Mouse (Mus musculus): ENCODE results near the gene Rps4x. TPM values are rescaled to one million over a fixed set of nuclear protein-coding genes. Genes with fewer than 3 reads are reported as not detected.

Rps4x gene
- polyA plus RNA-seq, 1 experiment from 2014 or later: 660 TPM

- no peak for ATAC-seq (ENCODE audit: insufficient number of reproducible peaks, insufficient read depth, low FRiP score, low TSS enrichment)
- H3K9me3 ChIP-seq: no peaks in the 10 kb centered on the region
- no peak overlapping the region for H3K4me3 ChIP-seq
- H3K27ac ChIP-seq: 0 out of 2 replicates have a peak overlapping the region, but pooled peaks have one; percentile 30
- H3K9ac ChIP-seq: no peak overlapping the region
- no peaks in the 10 kb centered on the region for H3K36me3 ChIP-seq
- 34% methylated on average over 6 of the region's 6 CpGs for WGBS
- no peaks in the 10 kb centered on the region for H3K4me1 ChIP-seq
- no peak overlapping the region for H3K4me2 ChIP-seq (replicated peaks)
- 0 out of 2 replicates have a peak, but pooled peaks cover 9% of the 10 kb centered on the region for H3K27me3 ChIP-seq
Measured at GRCm38 (mm10) chrX:102166986-102167385, 22.2 kb downstream of the Rps4x start.

DNA sequence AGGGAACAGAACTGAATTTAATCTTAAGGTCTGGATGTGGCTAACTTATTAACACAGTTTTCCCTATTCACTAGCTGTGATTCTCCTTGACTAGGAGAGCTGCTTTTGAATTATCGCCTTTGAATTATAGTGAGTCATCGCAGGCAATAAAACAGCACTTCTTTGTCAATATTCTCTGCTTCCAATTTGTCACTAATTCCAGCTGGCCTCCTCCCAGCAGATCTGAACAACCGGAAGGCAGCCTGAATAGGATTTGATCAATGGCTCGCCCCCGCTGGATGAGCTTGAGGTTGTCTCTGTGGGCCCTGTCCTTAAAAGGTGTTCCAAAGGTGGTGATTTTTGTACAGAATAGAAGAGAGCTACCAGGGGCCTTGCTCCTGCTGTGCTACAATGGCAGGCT lies 22.7 kb downstream of the Rps4x start:
- 0 out of 2 replicates have a peak overlapping the region, but pooled peaks have one; percentile 30 for H3K27ac ChIP-seq
- H3K36me3 ChIP-seq: no peaks in the 10 kb centered on the region
- no peaks in the 10 kb centered on the region for H3K9me3 ChIP-seq
- H3K4me2 ChIP-seq (replicated peaks): no peak overlapping the region
- WGBS: 31% methylated on average over 5 of the region's 5 CpGs
- no peak overlapping the region for H3K9ac ChIP-seq
- H3K4me3 ChIP-seq: no peak overlapping the region
- no peak for ATAC-seq (ENCODE audit: insufficient number of reproducible peaks, insufficient read depth, low FRiP score, low TSS enrichment)
- H3K27me3 ChIP-seq: 0 out of 2 replicates have a peak, but pooled peaks cover 9% of the 10 kb centered on the region
- H3K4me1 ChIP-seq: no peaks in the 10 kb centered on the region

- no peaks in the 10 kb centered on the region for H3K4me1 ChIP-seq
- no peak for ATAC-seq (ENCODE audit: insufficient number of reproducible peaks, insufficient read depth, low FRiP score, low TSS enrichment)
- H3K4me3 ChIP-seq: no peak overlapping the region
- H3K27ac ChIP-seq: no peak overlapping the region
- no peaks in the 10 kb centered on the region for H3K36me3 ChIP-seq
- no peak overlapping the region for H3K4me2 ChIP-seq (replicated peaks)
- 74% methylated on average over 4 of the region's 4 CpGs for WGBS
- no peak overlapping the region for H3K9ac ChIP-seq
- 0 out of 2 replicates have a peak, but pooled peaks cover 9% of the 10 kb centered on the region for H3K27me3 ChIP-seq
- H3K9me3 ChIP-seq: no peaks in the 10 kb centered on the region
Measured at GRCm38 (mm10) chrX:102163529-102163928, 25.7 kb downstream of the Rps4x start.

GRCm38 (mm10) chrX:102163096-102163495 lies 26.1 kb downstream of the Rps4x start:
- H3K27me3 ChIP-seq: 0 out of 2 replicates have a peak, but pooled peaks cover 9% of the 10 kb centered on the region

DNA sequence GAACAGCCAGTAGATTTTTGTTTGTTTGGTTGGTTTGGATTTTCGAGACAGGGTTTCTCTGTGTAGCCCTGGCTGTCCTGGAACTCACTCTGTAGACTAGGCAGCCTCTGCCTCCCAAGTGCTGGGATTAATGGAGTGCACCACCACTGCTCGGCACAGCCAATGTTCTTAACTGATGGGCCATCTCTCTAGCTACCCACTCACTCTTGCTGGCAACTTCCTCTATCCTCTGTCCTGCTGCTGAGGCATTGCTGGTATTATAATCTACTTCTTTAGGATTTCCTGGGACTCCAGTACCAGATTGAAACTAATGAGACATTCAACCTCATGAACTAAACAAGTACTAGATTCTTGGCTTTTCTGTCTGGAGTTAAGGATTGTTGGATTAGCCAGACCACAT lies 28.7 kb downstream of the Rps4x start:
- Histone ChIP-seq H3K4me3 (no peak overlapping the region), H3K4me2 (replicated peaks) (no peak overlapping the region), H3K27me3 (no peaks in the 10 kb centered on the region), H3K27ac (no peak overlapping the region), H3K9me3 (no peaks in the 10 kb centered on the region), H3K36me3 (no peaks in the 10 kb centered on the region), H3K9ac (no peak overlapping the region), H3K4me1 (no peaks in the 10 kb centered on the region)
- ATAC-seq (ENCODE audit: insufficient number of reproducible peaks, insufficient read depth, low FRiP score, low TSS enrichment): no peak
- WGBS: 63% methylated on average over 2 of the region's 2 CpGs

More at GRCm38 (mm10) chrX:102163096-102163495, 26.1 kb downstream of the Rps4x start:
- Histone ChIP-seq H3K4me3 (no peak overlapping the region), H3K4me1 (no peaks in the 10 kb centered on the region), H3K27ac (no peak overlapping the region), H3K36me3 (no peaks in the 10 kb centered on the region), H3K4me2 (replicated peaks) (no peak overlapping the region), H3K9ac (no peak overlapping the region), H3K9me3 (no peaks in the 10 kb centered on the region)
- WGBS: 44% methylated on average over 2 of the region's 2 CpGs
- ATAC-seq (ENCODE audit: insufficient number of reproducible peaks, insufficient read depth, low FRiP score, low TSS enrichment): no peak

DNA sequence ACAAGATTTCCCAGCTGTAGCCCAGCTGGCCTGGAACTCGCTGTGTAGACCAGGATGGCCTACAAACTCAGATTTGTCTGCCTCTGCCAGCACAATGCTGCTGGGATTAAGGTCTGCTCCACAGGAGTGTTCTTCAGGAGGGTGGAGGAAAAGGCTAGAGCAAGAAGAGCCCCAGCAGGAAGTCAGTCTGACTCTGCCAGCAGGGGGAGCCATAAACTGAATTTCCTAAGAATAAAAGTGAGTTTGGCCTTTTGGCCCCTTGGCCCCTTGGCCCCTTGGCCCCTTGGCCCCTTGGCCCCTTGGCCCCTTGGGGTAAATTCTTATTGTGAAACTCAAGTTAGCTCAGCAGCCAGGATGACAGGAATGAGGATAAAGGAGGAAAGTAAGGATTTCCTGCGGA lies 29.4 kb downstream of the Rps4x start:
- no peaks in the 10 kb centered on the region for H3K27me3 ChIP-seq
- no peak overlapping the region for H3K27ac ChIP-seq
- H3K4me1 ChIP-seq: no peaks in the 10 kb centered on the region
- no peak for ATAC-seq (ENCODE audit: insufficient number of reproducible peaks, insufficient read depth, low FRiP score, low TSS enrichment)
- 54% methylated on average over 2 of the region's 2 CpGs for WGBS
- H3K36me3 ChIP-seq: no peaks in the 10 kb centered on the region
- H3K4me3 ChIP-seq: no peak overlapping the region
- H3K9ac ChIP-seq: no peak overlapping the region
- no peak overlapping the region for H3K4me2 ChIP-seq (replicated peaks)
- no peaks in the 10 kb centered on the region for H3K9me3 ChIP-seq

GRCm38 (mm10) chrX:102157423-102157791 lies 31.8 kb downstream of the Rps4x start:
- Histone ChIP-seq H3K4me3 (peak overlapping the region; percentile 32), H3K4me1 (no peaks in the 10 kb centered on the region), H3K36me3 (no peaks in the 10 kb centered on the region), H3K9ac (no peak overlapping the region), H3K4me2 (replicated peaks) (peak overlapping the region; percentile 42), H3K27ac (peak overlapping the region; percentile 60; the same call in 1 of the 2 replicates), H3K9me3 (no peaks in the 10 kb centered on the region), H3K27me3 (no peaks in the 10 kb centered on the region)
- WGBS: 57% methylated on average over 5 of the region's 5 CpGs
- ATAC-seq (ENCODE audit: insufficient number of reproducible peaks, insufficient read depth, low FRiP score, low TSS enrichment): no peak

DNA sequence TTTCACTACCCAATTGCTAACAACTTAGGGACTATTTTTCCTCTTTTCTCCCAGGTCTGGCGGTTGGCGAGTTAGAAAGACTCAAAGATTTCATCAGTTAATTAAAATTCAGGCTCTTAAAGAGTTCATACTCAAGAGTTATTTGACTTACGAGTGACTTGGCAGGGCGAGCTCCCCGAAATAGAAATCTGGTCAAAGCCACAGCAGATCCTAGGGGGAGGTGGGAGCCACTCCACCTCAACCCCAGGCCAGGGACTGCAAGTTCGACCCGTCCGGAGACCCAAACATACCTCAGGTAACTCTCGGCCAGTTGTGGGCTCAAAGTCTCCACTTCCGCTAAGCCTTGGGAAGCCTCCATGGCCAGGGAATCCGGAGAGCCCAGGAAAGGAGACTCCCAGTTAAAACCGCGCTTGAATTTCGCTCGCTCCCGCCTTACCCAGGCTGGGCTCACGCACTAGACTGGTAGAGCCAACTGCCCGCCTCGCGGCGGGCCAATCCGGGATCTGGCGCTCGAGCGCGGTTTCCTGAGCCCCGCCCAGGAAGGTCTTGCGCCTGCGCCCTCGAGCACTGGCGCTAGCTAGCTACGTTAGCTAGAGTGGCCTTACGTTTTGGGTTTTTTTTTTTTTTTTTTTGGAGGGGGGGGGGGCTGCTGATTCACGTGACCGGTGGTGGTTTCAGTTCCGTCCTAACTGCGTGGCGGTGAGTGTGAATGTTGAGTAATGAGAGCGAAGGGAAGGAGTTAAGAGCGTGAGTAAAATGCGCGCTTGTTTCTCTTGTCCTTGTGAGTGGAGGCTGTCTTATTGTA lies 32.4 kb downstream of the Rps4x start, which contains the start of gene Ercc6l:
Ercc6l (minus strand) TSS at position 474 of the 805 bp plus-strand sequence.
- H3K27ac ChIP-seq: peak within 1 kb of the TSS; percentile 60; the same call in 1 of the 2 replicates
- H3K4me3 ChIP-seq: peak within 1 kb of the TSS; percentile 42
- no peaks in the 10 kb centered on the region for H3K36me3 ChIP-seq
- ATAC-seq (ENCODE audit: insufficient number of reproducible peaks, insufficient read depth, low FRiP score, low TSS enrichment): peak; percentile 98
- no peaks in the 10 kb centered on the region for H3K9me3 ChIP-seq
- no peaks in the 10 kb centered on the region for H3K4me1 ChIP-seq
- peak within 1 kb of the TSS; percentile 55 for H3K9ac ChIP-seq
- peak within 1 kb of the TSS; percentile 42 for H3K4me2 ChIP-seq (replicated peaks)
- H3K27me3 ChIP-seq: no peaks in the 10 kb centered on the region
- WGBS: 12% methylated on average over 42 of the region's 42 CpGs

- Histone ChIP-seq H3K9ac (no peak overlapping the region), H3K4me2 (replicated peaks) (no peak overlapping the region), H3K4me3 (no peak overlapping the region), H3K27ac (no peak overlapping the region), H3K4me1 (no peaks in the 10 kb centered on the region), H3K9me3 (no peaks in the 10 kb centered on the region), H3K36me3 (peaks cover 23% of the 10 kb centered on the region; the same call in 1 of the 2 replicates), H3K27me3 (no peaks in the 10 kb centered on the region)
- WGBS: 86% methylated on average over 1 of the region's 1 CpGs
- ATAC-seq (ENCODE audit: insufficient number of reproducible peaks, insufficient read depth, low FRiP score, low TSS enrichment): no peak
Measured at GRCm38 (mm10) chrX:102141157-102141556, 48.0 kb downstream of the Rps4x start.

Other genes with a start within 250 kb of the Rps4x start
- gene Rtl5, start 118.1 kb downstream of the Rps4x start, polyA plus RNA-seq (2016; fragmentation: Nextera tagmentation; extraction: Ambion mirVana): 2.6 and 2.7 TPM in 2 replicates
- gene Pin4, start 69.9 kb downstream of the Rps4x start, polyA plus RNA-seq (2016; fragmentation: Nextera tagmentation; extraction: Ambion mirVana): 73.9 and 77.7 TPM in 2 replicates
- 15.0 and 15.1 TPM in 2 replicates for gene Ercc6l, start 32.3 kb downstream of the Rps4x start, polyA plus RNA-seq (2016; fragmentation: Nextera tagmentation; extraction: Ambion mirVana)
- gene Cited1, start 62.8 kb upstream of the Rps4x start, polyA plus RNA-seq (2016; fragmentation: Nextera tagmentation; extraction: Ambion mirVana): 30.2 and 32.1 TPM in 2 replicates